Mouse (Mus musculus) left cerebral cortex, postnatal 10 days (tissue): ENCODE data around the gene Esr1. TPM values are rescaled to one million over a fixed set of nuclear protein-coding genes. Genes with fewer than 3 reads are reported as not detected.

Source experiments
- DNase-seq, 2 experiments: peaks; one replicate each; pipeline ENCODE4 v3.0.0; 2021 to 2022; ENCODE audit warnings: low spot score in 2 of 2, mixed read lengths in 1 of 2; ENCODE audit errors: extremely low spot score in 1 of 2
- intact Hi-C: fragments of 180-260 bp; cut with DNase I; formaldehyde crosslinking; loops from one replicate; pipeline ENCODE4 v1.15.1; 2025
- total RNA-seq, 2 experiments: library from RNA; stranded (reverse); gene quantifications; 2 replicates each; pipeline ENCODE4 v1.2.3; 2021

Esr1 gene
- total RNA-seq, 2 experiments from 2014 or later, result 2.3 to 3.4 TPM

GRCm38 (mm10) chr10:4910451-4910850 is 299.1 kb downstream of the Esr1 start:
- intact Hi-C loops, result no loop called here
- DNase-seq, result no peak

- DNase-seq, result no peak
- intact Hi-C loops, result no loop called here
These were observed 307.7 kb downstream of the Esr1 start for GRCm38 (mm10) chr10:4919046-4919445.

- no peak for DNase-seq
- intact Hi-C loops, result no loop called here
These were observed 312.2 kb downstream of the Esr1 start for GRCm38 (mm10) chr10:4923616-4924015.

GRCm38 (mm10) chr10:4924391-4924790 is 313.0 kb downstream of the Esr1 start:
- peak in 1 of 2 experiments; percentile 40 for DNase-seq
- intact Hi-C loops, result no loop called here

GRCm38 (mm10) chr10:4943148-4943547 is 331.8 kb downstream of the Esr1 start:
- no peak for DNase-seq
- intact Hi-C loops, result no loop called here

DNA sequence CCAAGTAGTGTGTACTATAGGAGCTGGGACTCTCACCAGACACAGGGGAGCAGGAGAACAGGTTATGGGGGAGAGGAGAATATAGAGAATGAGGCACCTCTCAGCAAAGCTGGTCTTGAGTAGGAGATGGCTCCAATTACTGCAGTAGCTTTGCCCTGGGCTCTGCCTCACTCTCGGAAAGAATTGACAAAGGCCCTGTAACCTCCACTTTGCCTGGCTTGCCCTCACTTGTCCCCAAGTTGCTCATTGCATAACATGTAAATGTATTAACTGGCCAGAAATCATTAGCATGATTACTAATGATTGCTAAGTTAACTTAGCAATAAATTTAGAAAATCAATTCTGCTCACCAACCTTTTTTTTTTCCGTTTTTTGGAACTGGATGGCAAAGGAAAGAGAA is 333.3 kb downstream of the Esr1 start:
- intact Hi-C loops, result no loop called here
- DNase-seq, result no peak

DNA sequence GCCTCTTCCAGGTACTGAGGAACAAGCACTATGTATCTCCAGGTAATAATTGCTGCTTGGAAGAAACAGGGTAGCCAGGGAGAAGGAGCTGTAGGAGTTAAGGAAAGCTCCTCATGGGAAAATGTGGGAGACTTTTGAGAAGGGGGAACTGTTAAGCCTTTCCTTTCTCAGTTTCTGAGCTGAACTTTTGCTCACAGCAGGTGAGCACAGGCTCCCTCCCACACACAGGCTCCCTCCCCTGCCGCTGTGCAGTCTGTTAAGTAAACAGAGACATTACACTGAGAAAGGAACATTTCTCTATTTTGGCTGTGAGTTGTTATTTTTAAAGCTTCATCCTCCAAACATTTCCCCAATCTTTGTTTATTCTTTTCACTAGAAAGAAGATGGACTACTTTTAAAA is 354.4 kb downstream of the Esr1 start:
- no peak for DNase-seq
- intact Hi-C loops, result no loop called here

DNA sequence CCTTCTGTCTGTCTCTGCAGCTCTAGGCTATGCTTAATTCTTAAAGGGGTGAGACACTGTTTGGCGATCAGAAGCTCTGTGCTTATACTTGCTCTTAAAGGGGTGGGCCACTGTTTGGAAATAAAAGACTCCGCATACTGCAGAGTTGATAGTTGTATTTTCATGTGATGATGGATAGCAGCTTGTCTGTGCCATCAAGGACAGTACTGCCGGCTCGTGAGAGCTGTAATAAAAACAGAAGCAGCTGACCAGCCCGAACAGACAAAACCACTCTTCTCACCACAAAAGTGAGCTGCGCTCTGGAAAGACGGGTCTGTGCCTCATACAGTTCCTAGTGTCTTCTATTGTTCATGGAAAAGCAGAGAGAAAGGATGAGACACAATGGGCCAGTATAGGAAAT is 359.8 kb downstream of the Esr1 start:
- no peak for DNase-seq
- intact Hi-C loops, result no loop called here

GRCm38 (mm10) chr10:4971586-4971985 is 360.2 kb downstream of the Esr1 start:
- no peak for DNase-seq
- intact Hi-C loops, result no loop called here

DNA sequence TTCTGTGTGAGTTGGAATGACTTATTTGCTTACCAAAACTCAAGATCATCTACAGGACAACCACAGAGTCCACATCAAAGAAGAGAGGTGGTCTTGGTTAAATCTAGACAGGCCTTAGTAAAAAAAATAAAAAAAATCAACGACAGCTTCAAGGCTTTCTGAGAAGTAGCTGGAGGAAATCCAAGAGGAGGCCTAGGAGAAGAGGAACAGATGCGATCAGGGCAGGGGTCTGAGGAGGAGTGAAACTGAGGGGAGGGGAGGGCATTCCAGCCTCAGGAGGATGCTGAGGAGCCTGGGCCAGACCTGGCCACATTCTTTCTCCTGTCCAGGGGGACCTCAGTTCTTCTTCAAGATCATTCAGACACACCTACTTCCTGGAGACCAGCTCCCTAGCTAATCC is 360.6 kb downstream of the Esr1 start:
- intact Hi-C loops, result no loop called here
- no peak for DNase-seq

DNA sequence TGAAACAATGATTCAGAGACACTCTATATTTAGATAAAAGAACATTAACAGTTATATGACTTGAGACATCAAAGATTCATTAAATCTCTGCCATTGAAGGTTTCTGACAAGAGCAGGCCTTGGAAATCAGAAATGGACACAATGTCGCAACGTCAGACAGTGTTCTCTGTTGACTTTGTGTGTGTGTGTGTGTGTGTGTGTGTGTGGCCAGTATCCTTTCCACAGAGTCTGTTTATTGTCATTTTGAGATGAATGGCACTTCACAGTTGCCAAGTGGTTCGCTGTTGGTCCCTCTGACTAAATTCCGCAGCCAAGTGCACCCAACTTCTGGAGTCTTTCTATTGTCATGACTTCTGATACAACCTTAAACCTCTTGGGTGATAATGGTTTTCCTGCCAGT is 362.9 kb downstream of the Esr1 start:
- no peak for DNase-seq
- intact Hi-C loops, result no loop called here

DNA sequence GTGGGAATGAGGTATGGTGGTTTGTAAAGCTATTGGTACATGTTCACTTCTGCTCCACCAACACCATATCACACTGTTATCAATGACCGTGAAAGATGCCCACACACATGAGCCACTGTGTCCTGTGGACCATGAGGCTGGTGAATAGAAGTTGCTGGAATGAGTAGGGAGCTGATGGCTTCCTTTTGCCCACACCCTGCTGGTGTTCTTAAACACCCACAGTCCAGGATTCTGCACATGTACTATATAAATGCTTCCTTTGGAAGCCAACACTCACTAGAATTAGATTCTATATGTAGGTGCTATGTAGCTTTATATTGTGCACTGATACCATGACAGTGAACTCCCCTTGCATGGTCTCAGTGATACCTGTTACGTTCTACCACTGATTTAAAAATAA is 365.2 kb downstream of the Esr1 start:
- no peak for DNase-seq
- intact Hi-C loops, result no loop called here

- no peak for DNase-seq
- intact Hi-C loops, result no loop called here
These were observed 366.0 kb downstream of the Esr1 start for GRCm38 (mm10) chr10:4977374-4977773.

DNA sequence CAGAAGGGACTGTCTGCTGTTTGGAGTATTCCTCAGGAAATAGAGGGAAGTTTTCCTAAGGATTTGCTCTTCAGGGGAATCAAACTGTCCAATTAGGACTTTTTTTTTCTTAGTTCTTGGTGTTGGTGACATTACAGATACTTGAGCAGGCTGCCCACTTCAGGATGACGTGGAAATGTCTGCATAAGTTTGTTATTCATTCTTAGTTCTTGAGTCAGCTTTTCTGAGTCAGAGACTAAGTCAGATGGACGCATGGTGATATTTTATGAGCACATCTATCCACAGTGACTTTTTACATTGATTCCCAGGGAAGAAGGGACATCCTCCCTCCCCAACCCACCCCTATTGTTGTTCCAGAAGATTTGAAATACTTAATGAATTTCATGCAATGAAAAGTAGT is 372.5 kb downstream of the Esr1 start:
- no peak for DNase-seq
- intact Hi-C loops, result no loop called here

- DNase-seq, result no peak
- intact Hi-C loops, result no loop called here
These were observed 382.4 kb downstream of the Esr1 start for GRCm38 (mm10) chr10:4993802-4994201.

GRCm38 (mm10) chr10:4996592-4996991 is 385.2 kb downstream of the Esr1 start:
- intact Hi-C loops, result no loop called here
- no peak for DNase-seq

- intact Hi-C loops, result no loop called here
- no peak for DNase-seq
These were observed 397.5 kb downstream of the Esr1 start for GRCm38 (mm10) chr10:5008795-5009366.

DNA sequence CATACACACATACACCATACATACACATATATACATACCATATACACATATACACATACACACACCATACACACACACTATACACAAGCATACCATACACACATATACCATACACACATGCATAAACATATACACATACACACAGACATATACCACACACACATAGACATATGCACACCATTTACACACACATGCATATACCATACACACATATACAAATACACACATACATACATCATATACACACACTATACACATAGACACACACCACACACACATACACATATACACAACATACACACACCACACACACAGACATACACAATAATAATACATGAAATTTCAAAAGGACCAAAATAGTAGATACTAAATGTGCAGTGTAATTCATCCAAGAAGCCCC is 400.6 kb downstream of the Esr1 start:
- intact Hi-C loops, result no loop called here

GRCm38 (mm10) chr10:5014976-5015375 is 403.6 kb downstream of the Esr1 start:
- intact Hi-C loops, result no loop called here

More for the DNA sequence above, 400.6 kb downstream of the Esr1 start:
- no peak for DNase-seq

GRCm38 (mm10) chr10:5017148-5017547 is 405.8 kb downstream of the Esr1 start:
- no peak for DNase-seq
- intact Hi-C loops, result no loop called here

More at GRCm38 (mm10) chr10:5014976-5015375, 403.6 kb downstream of the Esr1 start:
- DNase-seq, result no peak

- DNase-seq, result no peak
- intact Hi-C loops, result no loop called here
These were observed 414.5 kb downstream of the Esr1 start for GRCm38 (mm10) chr10:5025906-5026305.
